In genomic region chr13:49020152-49020551, GRCm38 (mm10) we compare ENCODE assay signal across 8 mouse cellular contexts. TPM values are rescaled to one million over a fixed set of nuclear protein-coding genes. Genes with fewer than 3 reads are reported as not detected.
DNase-seq lines count a peak whose midpoint lies in the region; ATAC-seq and TF ChIP-seq lines count a peak whose summit lies in the region.
"Had no signal": no experiment of that assay in that cellular context is flagged by ENCODE, and none has a peak within 500 bp of the region (broad histone marks: within the 10 kb centered on the region; RNA-seq: fewer than 3 reads in every experiment).

No protein-coding gene starts in this region.

- no peaks in the 10 kb centered on the region for H3K27me3 ChIP-seq in heart, embryonic 15.5 days
- no peaks in the 10 kb centered on the region for H3K27me3 ChIP-seq in myocyte (ENCODE audit: control insufficient read depth, insufficient read depth, insufficient read length)
- H3K27me3 ChIP-seq: embryonic facial prominence, embryonic 13.5 days had no signal

- no peak overlapping the region for H3K4me2 ChIP-seq in heart, embryonic 15.5 days
- peak overlapping the region; percentile 18 for H3K4me2 ChIP-seq in myocyte (ENCODE audit: low read depth)
- H3K4me2 ChIP-seq: embryonic facial prominence, embryonic 13.5 days had no signal

- peak; percentile 51; the same call in 1 of the 2 replicates for ATAC-seq in heart, embryonic 15.5 days (replicated peaks; ENCODE audit: insufficient number of reproducible peaks, insufficient read depth, low FRiP score, low read depth)

- no peaks in the 10 kb centered on the region for H3K79me2 ChIP-seq in myocyte (ENCODE audit: control insufficient read depth, insufficient read depth)

- 62% methylated on average over 5 of the region's 5 CpGs for WGBS in heart, embryonic 15.5 days

- H3ac ChIP-seq in myocyte (ENCODE audit: control insufficient read depth, insufficient read length), result no peak overlapping the region

- H3K4me3 ChIP-seq in heart, embryonic 15.5 days, result no peak overlapping the region
- no peak overlapping the region for H3K4me3 ChIP-seq in myocyte
- H3K4me3 ChIP-seq: embryonic facial prominence, embryonic 13.5 days had no signal

- no peak for TF ChIP-seq POLR2A in myocyte (IDR thresholded peaks at IDR 0.05; ENCODE audit: insufficient read length, low read depth)

- DNase-seq in layer of hippocampus, adult 9-11 months, result peak; percentile 32
- DNase-seq in layer of hippocampus, postnatal 10 days (ENCODE audit: low spot score in 2 of 2), result no peak
- peak; percentile 59 for DNase-seq in embryo, embryonic 11 days
- no peak for DNase-seq in left cerebral cortex, adult 8-10 months (ENCODE audit: low spot score in 2 of 2)
- no peak for DNase-seq in thymus, postnatal 0 days (ENCODE audit: low spot score)

- peaks cover 3% of the 10 kb centered on the region; the same call in 1 of the 2 replicates for H3K9me3 ChIP-seq in heart, embryonic 15.5 days (replicated peaks)
- H3K9me3 ChIP-seq: embryonic facial prominence, embryonic 13.5 days had no signal

- H3K9ac ChIP-seq in heart, embryonic 15.5 days, result no peak overlapping the region
- H3K9ac ChIP-seq: embryonic facial prominence, embryonic 13.5 days had no signal

- peaks cover 22% of the 10 kb centered on the region for H3K4me1 ChIP-seq in heart, embryonic 15.5 days (replicated peaks)

- H3K27ac ChIP-seq in heart, embryonic 15.5 days, result no peak overlapping the region
- H3K27ac ChIP-seq: embryonic facial prominence, embryonic 13.5 days had no signal

- peaks cover 3% of the 10 kb centered on the region; the same call in 1 of the 2 replicates for H3K36me3 ChIP-seq in heart, embryonic 15.5 days
- H3K36me3 ChIP-seq in myocyte (ENCODE audit: control insufficient read depth, insufficient read depth), result no peaks in the 10 kb centered on the region
- H3K36me3 ChIP-seq: embryonic facial prominence, embryonic 13.5 days had no signal

TF ChIP-seq in myocyte, 11 proteins besides CTCF, POLR2A, EP300 and RAD21:
- TF ChIP-seq MAX (IDR thresholded peaks at IDR 0.05; ENCODE audit: low read depth), result no peak
- no peak for TF ChIP-seq CEBPB (IDR thresholded peaks at IDR 0.05; ENCODE audit: insufficient read depth, poor library complexity, severe bottlenecking)
- no peak for TF ChIP-seq USF1 (IDR thresholded peaks at IDR 0.05; ENCODE audit: low read depth)
- TF ChIP-seq MYOG (IDR thresholded peaks at IDR 0.05; ENCODE audit: control insufficient read depth in 1 of 3, insufficient read depth in 1 of 3, insufficient read length in 2 of 3, low read depth in 2 of 3), result peak; percentile 99 to 100 (median 100)
- TF ChIP-seq MYOD1 (IDR thresholded peaks at IDR 0.05; ENCODE audit: control insufficient read depth in 1 of 3, insufficient read length in 2 of 3, low read depth in 2 of 3), result peak; percentile 73 to 100 (median 98)
- no peak for TF ChIP-seq REST (IDR thresholded peaks at IDR 0.05; ENCODE audit: insufficient read depth, insufficient read length)
- peak; percentile 96 for TF ChIP-seq TCF12 (IDR thresholded peaks at IDR 0.05; ENCODE audit: insufficient read depth, poor library complexity, severe bottlenecking)
- no peak for TF ChIP-seq POLR2AphosphoS2 (IDR thresholded peaks at IDR 0.05; ENCODE audit: insufficient read length, low read depth)
- peak; percentile 100 for TF ChIP-seq TCF3 (IDR thresholded peaks at IDR 0.05; ENCODE audit: insufficient read length, low read depth)
- no peak for TF ChIP-seq SRF (IDR thresholded peaks at IDR 0.05; ENCODE audit: control insufficient read depth, insufficient read length, low read depth)
- TF ChIP-seq E2F4 (IDR thresholded peaks at IDR 0.05; ENCODE audit: insufficient read depth), result no peak

RNA-seq across cellular contexts. Expression of gene Fam120a, which starts 52.3 kb away (rescaled TPM):
- total RNA-seq in layer of hippocampus, postnatal 10 days (2021), result 10 to 100 TPM; 90.3 to 92.9 TPM
- polyA plus RNA-seq in heart, embryonic 15.5 days (2015; fragmentation: Nextera tagmentation; extraction: Ambion mirVana), result 16.9 and 18.1 TPM in 2 replicates
- polyA plus RNA-seq in myocyte (2012; fragmentation: generic; extraction: Trizol), result 76.9 TPM
- 100 to 1,000 TPM; 101 to 104 (median 102) TPM for total RNA-seq in left cerebral cortex, adult 8-10 months (2022)
- polyA plus RNA-seq in thymus, postnatal 0 days (2015; fragmentation: Nextera tagmentation; extraction: Ambion mirVana), result 26.2 and 28.3 TPM in 2 replicates

Comparison
In these comparisons a context has a peak if more than half of its experiments do, and no peak if none do; other contexts are left out.
1. DNase-seq: peak in layer of hippocampus, adult 9-11 months (single experiment) and embryo, embryonic 11 days (single experiment); none in layer of hippocampus, postnatal 10 days (0 of 2), left cerebral cortex, adult 8-10 months (0 of 2) and thymus, postnatal 0 days (single experiment).